Mouse (Mus musculus): Measurements from ENCODE around the gene Uhrf1.
"Not testable (repeated sequence)": the region's sequence is repeated elsewhere in the genome, so short reads cannot be mapped to it uniquely, and the experiment has no call there.

Gene Uhrf1

DNA sequence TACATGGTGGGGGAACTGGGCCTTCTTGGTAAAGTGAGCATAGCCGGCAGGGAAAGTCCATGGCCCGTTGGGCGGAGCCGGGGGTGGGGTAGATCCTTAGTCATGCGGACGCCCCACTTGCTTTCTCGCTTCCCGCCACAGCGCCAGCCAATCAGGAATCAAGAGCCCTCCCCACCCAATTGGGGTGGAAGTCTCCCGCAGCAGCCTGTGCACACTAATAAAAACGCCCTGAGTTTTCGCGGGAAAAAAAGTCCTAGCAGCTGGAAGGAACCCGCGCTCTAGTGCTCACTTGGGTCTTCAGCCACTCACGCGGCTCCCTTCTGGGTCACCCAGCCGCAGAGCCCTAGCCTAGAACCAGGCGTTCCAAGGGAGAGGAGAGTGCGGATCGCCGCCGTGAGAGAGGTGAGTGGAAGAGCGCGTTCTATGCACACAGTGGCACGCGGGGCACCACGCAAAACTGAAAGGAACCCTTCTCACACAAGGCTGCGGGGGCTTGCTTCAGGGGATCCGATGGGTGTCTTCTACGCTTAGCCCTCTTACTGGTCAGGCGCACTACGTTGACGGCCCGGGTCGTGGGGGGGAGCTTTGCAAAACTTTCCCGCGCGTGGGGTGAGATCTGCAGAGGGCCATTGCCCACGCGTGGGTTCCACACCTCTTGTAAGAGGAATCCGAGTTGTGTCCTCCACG, at the start of gene Uhrf1:
Uhrf1 (plus strand) TSS at position 162 of the 687 bp plus-strand sequence.
- DNase-seq (ENCODE audit: low read depth, low spot score) = no peak

DNA sequence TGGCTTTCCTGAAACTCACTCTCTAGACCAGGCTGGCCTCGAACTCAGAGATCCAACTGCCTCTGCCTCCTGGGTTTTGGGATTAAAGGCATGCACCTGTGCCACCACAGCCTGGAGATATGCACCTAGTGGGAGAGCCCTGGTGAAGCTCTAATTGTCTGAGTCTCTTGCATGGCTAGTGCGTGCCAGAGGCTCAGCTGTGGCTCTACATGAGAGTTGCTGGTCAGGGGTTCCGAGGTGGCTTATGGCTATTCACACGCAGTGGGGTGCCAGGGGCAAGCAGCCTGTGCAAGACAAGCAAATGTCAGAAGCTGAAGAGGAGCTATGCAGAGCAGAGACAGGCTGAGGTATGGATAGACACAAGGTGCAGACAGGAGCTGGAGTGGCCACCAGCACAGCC, 48.4 kb upstream of the Uhrf1 start:
- no peak for DNase-seq (ENCODE audit: low read depth, low spot score)

DNA sequence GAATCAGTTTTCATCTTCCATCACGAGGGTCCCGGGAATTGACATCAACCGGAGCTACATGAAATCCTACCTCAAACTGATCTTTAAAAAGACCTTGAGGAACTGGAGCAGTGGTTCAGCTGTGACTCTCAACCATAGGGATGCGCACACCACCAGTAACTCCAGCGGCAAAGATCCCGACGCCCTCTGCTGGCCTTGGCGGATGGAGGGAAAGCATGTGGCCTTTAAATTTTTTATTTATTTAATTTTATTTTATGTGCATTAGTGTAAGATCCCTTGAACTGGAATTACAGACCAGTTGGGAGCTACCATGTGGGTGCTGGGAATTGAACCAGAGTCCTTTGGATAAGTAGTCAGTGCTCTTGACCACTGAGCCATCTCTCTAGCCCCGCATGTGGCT, 47.7 kb upstream of the Uhrf1 start:
- no peak for DNase-seq (ENCODE audit: low read depth, low spot score)

DNA sequence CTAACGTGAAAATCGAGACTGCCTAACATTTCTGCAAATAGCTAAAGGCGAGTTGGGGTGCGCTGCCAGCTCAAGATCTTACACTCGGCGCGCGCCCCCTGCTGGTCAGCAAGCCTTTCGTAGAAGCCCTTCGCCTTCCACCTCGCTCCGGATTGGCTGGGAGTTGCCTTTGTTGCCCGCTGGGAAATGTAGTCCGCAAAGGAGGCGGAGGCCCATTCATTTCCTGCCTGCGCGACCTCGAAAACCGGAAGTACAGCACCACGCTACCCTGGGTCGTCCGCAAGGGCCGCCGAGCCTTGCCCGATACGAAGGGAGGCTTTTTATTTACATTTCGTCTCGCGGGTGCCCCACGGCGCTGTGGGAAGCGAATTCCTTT, 47.3 kb upstream of the Uhrf1 start:
- DNase-seq (ENCODE audit: low read depth, low spot score) = peak; percentile 97

DNA sequence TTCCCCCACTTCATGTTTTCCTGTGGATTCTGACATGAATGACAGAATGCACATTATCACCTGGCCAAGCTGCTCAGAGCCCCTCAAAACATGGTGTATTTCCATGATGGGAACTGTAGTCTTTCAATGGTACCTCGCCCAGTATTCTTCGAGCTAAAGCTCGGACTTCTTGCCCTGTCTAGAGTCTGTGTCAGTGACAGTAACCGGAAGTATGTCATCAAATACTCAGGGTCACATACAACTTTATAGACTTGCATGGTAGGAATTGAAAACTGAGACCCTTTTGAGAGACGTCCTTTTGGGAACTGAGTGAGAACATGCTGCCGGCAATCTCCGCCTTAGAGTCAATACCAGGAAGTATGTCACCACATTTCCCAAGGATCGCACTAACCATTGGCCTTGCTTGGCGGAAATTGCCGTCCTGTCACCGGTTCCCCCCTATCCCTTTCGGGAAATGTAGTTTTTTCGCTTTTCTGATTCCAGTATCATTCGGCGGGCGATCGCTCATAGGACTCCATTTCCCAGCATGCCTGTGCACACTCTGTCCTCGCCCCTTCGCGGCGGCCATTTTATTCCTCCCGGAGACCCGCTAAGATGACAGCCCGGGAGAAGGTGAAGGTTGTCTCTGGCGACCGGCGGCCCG, 46.8 kb upstream of the Uhrf1 start, which contains the start of gene Fem1a:
Fem1a (plus strand) TSS at position 572 of the 643 bp plus-strand sequence.
- peak; percentile 97 for DNase-seq (ENCODE audit: low read depth, low spot score)

DNA sequence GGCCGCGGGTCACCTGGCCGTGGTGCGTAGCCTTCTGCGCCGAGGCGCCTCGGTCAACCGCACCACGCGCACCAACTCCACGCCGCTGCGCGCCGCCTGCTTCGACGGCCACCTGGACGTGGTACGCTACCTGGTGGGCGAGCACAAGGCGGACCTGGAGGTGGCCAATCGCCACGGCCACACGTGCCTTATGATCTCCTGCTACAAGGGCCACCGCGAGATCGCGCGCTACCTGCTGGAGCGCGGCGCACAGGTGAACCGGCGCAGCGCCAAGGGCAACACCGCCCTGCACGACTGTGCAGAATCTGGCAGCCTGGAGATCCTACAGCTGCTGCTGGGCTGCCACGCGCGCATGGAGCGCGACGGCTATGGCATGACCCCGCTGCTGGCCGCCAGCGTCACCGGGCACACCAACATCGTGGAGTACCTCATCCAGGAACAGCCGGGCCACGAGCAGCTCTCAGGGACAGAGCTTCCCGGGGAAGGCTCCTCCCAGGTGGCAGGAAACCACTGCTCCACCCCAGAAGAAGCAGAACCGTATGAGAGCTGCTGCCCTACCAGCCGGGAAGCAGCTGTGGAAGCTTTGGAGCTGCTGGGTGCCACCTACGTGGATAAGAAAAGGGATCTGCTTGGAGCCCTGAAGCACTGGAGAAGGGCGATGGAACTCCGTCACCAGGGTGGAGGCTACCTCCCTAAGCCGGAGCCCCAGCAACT, 45.8 kb upstream of the Uhrf1 start:
- no peak for DNase-seq (ENCODE audit: low read depth, low spot score)

DNA sequence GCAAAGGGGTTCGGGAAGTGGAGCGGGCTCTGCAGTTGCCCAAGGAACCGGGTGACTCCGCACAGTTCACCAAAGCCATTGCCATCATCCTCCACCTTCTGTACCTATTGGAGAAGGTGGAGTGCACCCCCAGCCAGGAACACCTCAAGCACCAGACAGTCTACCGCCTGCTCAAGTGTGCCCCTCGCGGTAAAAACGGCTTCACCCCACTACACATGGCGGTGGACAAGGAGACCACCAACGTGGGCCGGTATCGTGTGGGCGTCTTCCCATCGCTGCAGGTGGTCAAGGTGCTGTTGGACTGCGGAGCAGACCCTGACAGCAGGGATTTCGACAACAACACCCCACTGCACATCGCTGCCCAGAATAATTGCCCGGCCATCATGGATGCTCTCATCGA, 44.9 kb upstream of the Uhrf1 start:
- DNase-seq (ENCODE audit: low read depth, low spot score) = not testable (repeated sequence)

DNA sequence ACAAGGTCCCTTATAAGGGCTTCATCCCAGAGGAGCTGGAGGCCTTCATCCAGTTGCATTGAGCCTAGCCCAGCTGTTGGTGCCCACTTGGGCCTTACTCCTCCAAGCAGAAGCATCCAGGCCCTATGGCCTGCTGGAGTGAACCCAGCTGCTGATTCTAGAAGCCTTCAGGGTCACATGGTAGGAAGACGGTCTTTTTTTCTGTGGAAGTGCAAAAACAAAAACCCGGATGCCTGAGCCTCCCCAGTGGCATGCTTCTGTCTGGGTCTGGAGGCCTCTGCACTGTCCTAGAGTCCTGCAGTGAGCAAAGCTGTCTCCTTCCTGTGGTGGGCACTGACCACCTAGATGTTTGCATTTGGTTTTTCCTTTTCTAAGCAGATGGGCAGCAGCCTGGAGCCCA, 44.3 kb upstream of the Uhrf1 start:
- DNase-seq (ENCODE audit: low read depth, low spot score) = not testable (repeated sequence)

DNA sequence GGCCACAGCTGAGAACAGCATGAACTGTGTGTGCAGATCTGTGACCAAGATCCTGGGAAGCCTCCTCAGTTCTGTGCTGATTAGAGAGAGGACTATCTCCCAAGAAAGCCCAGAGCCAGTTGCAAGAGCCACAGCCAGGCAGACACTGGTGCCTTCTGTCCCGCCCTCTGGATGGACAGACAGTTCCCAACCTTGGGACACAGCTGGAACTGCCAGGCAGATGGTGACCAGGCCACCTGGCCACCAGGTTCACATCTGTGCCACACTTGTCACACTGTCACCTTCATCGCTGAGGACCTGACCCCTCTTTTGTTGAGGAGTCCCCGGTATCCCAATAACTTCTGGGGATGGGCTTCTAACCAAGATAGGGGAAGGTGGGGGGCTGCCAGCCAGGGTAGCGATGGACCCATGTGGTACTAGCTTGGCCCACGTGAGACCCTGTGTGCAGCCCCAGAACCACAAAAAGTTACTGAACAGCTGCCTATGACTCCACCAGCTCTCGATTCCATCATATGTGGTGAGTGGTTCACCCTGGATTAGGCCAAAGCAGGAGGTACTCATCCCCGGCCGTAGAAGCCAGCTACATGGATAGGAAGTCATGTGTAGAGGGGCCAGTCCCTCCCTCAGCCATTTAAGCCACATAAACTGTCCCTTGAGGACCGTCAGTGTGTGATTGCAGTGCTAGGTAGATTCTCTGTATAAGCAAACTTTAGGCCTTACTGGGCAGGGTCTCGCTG, 43.7 kb upstream of the Uhrf1 start:
- no peak for DNase-seq (ENCODE audit: low read depth, low spot score)

DNA sequence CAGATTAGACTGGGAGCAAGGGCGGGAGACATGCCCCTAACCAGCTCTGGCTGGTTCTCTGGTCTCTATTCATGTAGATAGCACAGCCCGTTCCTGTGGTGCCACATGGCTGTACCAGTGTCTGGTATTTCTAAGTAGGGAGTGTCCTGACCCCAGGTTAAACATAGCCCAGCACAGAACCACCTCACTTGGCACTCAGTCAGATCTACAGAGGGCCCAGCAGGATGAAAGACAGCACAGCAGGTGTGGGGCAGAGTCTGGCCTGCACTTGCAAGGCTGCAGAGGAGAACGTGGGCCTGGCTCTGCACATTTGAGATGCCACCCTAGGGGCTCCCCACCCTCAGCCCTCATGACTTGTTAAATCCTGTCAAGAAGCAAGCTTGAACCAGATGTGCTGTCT, 42.0 kb upstream of the Uhrf1 start:
- DNase-seq (ENCODE audit: low read depth, low spot score) = no peak

DNA sequence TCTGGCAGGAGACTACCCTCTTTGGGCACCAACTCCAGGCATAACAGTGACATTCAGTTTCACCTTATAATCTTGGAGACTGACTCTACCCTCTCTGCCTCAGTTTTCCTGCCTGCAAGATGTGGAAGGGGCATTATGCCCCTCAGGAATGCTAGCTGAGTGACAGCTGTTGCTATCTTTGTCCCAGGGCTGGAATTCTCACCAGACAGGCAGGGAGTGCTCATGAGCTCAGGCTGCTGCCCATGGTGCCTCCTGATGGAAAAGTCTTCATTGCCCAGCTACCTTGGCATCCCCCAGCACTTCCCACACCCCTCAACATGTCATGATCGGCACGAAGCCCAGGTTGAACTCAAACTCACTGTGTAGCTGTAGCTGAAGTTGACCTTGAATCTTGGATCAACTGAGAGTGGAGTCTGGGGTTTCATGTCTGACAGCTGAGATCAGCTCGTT, 40.5 kb upstream of the Uhrf1 start:
- no peak for DNase-seq (ENCODE audit: low read depth, low spot score)

DNA sequence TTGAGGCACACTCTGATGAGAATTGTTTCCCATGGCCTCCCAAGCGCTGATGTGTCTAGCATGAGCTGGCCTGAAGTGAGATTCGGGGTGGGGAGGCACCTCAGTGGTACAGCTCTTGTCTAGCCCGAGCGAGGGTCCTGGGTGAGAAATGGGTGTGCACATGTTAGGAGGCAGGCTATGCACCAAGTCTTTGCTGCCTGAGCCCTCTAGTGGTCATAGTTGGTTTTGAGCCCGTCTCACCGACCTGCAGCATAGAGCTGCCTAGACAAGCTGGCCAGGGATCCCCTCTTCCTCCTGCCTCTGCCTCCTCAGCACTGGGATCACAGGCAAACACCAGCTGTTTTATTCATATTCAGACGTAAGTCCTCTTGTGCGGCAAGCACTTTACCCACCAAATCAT, 39.1 kb upstream of the Uhrf1 start:
- peak; percentile 50 for DNase-seq (ENCODE audit: low read depth, low spot score)

DNA sequence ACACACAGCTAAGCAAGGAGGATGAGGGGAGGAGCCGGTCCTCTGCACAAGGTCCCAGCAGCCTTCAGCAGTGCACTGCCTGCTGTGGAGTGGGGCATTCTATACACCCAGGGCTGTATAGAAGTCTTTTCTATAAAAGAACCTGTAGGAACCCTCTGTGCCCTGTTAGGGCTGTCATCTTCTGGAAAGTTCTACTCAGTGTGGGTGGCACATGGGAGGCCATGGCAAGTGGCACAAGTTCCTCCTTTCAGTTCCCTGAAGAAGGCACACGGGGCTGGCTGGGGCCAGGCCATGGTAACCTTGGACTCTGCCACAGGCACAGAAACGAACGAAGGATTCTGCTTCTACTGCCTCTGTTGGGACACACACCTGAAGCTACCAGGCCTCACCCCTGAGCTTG, 38.1 kb upstream of the Uhrf1 start:
- no peak for DNase-seq (ENCODE audit: low read depth, low spot score)

DNA sequence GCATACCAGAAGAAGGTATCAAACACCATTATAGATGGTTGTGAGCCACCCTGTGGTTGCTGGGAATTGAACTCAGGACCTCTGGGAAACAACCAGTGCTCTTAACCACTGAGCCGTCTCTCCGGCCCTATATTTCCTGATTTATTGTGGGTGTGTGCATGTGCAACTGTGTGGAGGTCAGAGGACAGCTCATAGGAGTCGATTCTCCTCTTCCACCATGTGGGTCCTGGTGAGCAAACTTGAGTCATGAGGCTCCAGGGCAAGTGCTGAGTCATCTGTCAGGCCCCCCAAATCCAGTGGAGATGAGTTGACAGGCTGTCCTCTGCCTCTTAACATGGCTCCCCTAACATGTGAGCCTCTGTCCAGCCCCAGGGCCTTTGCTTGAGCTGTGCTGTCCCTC, 37.3 kb upstream of the Uhrf1 start:
- DNase-seq (ENCODE audit: low read depth, low spot score) = no peak

DNA sequence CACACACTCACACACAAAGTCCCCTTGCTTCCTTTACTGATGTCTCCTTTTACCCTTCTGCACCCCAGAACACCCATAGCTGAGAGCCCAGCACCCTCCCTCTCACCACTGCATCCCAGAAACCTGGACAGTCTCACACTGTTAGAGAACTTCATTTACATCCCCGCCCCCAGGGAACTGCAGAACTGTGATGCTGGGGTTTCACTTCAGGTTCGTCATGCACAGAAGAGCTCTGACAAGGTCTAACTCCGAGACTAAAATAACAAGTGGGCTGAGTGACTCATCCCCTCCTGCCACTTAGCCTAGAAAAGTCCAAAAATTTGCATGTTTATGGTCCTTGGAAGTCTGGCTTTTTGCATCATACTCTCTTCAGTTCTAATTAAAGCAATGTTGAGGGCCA, 36.9 kb upstream of the Uhrf1 start:
- DNase-seq (ENCODE audit: low read depth, low spot score) = no peak

DNA sequence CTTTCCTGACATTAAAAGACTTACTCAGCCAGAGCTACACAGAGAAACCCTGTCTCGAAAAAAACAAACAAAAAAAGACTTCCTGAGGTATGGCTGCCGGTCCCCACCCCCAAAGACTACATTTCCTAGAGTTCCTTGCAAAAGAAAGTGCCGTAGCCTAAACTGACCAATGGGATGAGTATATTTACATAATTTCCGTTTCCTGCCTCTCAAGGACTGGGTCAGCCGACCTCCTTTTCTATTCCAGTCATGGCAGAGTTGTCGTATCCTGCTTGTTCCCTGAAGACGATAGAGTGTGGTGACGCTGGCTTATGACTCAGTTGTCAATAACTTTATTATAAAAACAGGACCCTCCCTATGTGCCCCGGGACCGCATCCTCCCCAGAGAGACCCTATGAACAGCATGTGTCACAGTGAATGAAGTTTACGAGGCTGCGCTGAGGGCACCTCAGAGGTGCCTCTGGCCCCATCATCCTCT, 33.9 kb upstream of the Uhrf1 start:
- DNase-seq (ENCODE audit: low read depth, low spot score) = peak; percentile 64

DNA sequence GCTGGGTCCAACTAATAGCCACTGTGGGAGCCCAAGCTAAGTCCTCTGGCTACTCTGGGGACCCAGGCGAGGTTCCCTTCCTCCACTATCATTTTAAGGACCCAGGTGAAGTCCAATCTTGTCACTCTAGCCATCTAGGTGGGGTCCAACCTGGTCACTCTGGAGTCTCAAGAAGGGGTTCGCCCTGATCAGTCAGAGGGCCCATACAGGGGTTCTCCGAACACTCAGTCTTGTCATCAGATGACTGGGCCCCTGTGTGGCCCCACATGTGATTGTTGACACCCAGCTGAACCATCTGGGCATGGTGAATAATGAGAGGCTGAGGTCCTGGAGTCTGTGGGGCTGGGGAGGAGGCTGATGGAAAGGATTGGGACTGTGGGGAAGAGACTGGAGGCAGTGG, 33.4 kb upstream of the Uhrf1 start:
- no peak for DNase-seq (ENCODE audit: low read depth, low spot score)

DNA sequence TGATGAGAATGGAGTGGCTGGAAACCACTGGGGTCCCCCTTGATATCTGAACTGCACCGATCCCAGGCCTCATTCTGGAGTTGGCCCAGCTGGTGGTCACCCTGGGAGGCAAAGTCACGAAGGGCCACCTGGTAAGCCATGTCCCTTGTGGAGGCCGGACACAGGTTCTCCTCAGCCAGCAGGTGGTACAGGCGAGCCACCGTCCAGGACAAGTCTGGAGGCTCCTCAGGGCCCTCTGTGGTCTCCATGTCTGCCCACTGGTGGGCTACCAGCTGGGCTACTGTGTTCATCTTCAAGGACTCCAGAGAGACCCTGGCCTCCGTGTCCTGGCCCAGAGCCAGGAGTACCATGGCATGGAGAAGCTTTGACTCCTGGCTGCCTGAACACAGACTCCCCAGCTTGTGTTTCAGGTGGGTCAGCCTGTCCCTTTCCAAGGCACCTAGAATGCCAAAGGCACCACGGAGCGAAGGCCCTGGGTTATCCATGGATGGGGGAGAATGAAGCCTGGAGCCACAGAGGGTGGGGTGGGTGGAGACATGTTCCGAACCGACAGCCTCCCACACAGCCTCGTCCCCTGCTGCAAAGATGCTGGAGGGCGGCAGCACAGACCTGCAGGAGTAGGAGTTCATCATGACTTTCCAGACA, 31.4 kb upstream of the Uhrf1 start:
- no peak for DNase-seq (ENCODE audit: low read depth, low spot score)

DNA sequence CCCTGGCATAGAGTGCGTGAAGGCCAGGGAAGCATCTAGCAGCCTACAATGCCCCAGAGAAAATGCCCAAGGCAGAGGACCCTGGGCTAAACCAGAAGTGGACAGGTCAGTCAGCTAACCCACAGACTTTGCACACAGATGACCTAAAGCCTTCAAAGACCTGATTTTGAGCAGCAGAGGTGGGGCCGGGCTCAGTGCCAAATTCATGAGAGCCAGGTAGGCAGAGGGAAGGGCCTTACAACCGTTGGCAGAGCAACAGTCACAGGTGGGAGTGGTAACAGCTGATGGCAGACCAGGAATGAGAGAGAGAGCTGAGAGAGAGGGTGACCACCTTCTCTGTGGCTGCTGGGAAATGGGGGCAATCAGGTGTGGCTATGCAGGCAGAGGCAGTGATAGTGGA, 30.5 kb upstream of the Uhrf1 start:
- DNase-seq (ENCODE audit: low read depth, low spot score) = no peak

DNA sequence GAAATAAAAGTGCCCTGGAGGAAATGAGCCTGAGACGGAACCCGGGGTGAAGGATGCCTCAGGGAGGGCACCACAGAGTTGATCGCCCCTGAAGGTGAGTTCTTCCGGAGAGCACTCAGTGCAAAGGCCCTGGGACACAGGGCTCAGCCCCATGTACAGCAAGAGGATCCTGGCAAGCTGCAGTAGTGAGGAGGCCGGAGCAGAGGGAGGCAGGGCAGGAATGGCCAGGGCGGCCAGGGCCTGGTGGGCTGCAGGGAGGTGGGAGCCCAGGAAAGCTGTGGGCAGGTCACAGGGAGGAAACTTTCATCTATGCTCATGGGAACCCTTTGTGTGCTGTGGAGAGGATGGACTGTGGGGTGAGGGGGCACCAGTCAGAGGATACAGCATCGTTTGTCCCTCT, 29.6 kb upstream of the Uhrf1 start:
- no peak for DNase-seq (ENCODE audit: low read depth, low spot score)

DNA sequence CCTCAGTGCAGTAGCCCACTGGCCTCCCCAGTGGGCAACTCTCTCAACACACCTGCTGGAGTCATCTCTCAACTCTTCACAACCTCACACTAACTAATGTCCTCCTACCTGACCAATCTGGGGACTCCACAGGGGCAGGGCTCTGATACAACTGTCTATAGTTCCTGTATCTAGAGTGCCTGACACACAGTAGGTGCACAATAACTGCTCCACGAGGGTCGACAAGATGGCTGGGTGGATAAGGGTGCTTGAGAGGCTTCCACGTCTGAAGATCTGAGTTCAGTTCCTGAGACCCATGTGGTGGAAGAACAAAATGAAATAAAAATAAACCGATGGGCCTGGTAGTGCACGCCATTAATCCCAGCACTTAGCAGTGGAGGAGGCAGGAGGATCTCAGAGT, 29.1 kb upstream of the Uhrf1 start:
- no peak for DNase-seq (ENCODE audit: low read depth, low spot score)

Measured in retina, postnatal 7 days (tissue).